ENCODE assay signal across 8 mouse cellular contexts in genomic region chr16:5931680-5932079, GRCm38 (mm10). TPM values are rescaled to one million over a fixed set of nuclear protein-coding genes. Genes with fewer than 3 reads are reported as not detected.
DNase-seq lines count a peak whose midpoint lies in the region; ATAC-seq lines count a peak whose summit lies in the region.

No protein-coding gene starts in this region.

- DNase-seq in 3T3-L1 (ENCODE audit: low read depth, low spot score), result peak; percentile 41
- peak; percentile 73 to 93 for DNase-seq in adrenal gland, adult (ENCODE audit: inconsistent age in 2 of 2, low spot score in 1 of 2)
- DNase-seq in cerebellum, postnatal 4 days (ENCODE audit: low spot score in 2 of 2), result peak; percentile 75 to 87
- DNase-seq in gastrocnemius, postnatal 10 days, result peak; percentile 72
- peak; percentile 83 for DNase-seq in limb, embryonic 11.5 days (ENCODE audit: low spot score)
- peak; percentile 24 for DNase-seq in ovary, adult 18-20 months (ENCODE audit: low spot score)
- DNase-seq in thymus, postnatal 25 days, result peak; percentile 28

- no peak overlapping the region for H3K4me3 ChIP-seq in kidney, embryonic 15.5 days (replicated peaks)
- no peak overlapping the region for H3K4me3 ChIP-seq in limb, embryonic 11.5 days (ENCODE audit: low read depth, low read length)

- no peak overlapping the region for H3K27ac ChIP-seq in kidney, embryonic 15.5 days
- H3K27ac ChIP-seq in limb, embryonic 11.5 days (replicated peaks; ENCODE audit: low read depth, low read length), result no peak overlapping the region

- no peaks in the 10 kb centered on the region for H3K27me3 ChIP-seq in kidney, embryonic 15.5 days
- no peaks in the 10 kb centered on the region for H3K27me3 ChIP-seq in limb, embryonic 11.5 days (ENCODE audit: control insufficient read depth, insufficient read depth, low read length)

- no peak overlapping the region for H3K9ac ChIP-seq in kidney, embryonic 15.5 days
- no peak overlapping the region for H3K9ac ChIP-seq in limb, embryonic 11.5 days (ENCODE audit: low read length)

- H3K4me2 ChIP-seq in kidney, embryonic 15.5 days, result no peak overlapping the region
- no peak overlapping the region for H3K4me2 ChIP-seq in limb, embryonic 11.5 days (ENCODE audit: low read depth, severe bottlenecking)

- H3K9me3 ChIP-seq in kidney, embryonic 15.5 days (replicated peaks), result no peaks in the 10 kb centered on the region
- no peaks in the 10 kb centered on the region for H3K9me3 ChIP-seq in limb, embryonic 11.5 days (ENCODE audit: control insufficient read depth, low read length)

- H3K4me1 ChIP-seq in kidney, embryonic 15.5 days, result 0 out of 2 replicates have a peak, but pooled peaks cover 6% of the 10 kb centered on the region
- H3K4me1 ChIP-seq in limb, embryonic 11.5 days (ENCODE audit: control insufficient read depth, insufficient read depth, low read length), result no peaks in the 10 kb centered on the region

- 0 out of 2 replicates have a peak, but pooled peaks have one; percentile 36 for ATAC-seq in kidney, embryonic 15.5 days (replicated peaks; ENCODE audit: low FRiP score)
- 0 out of 2 replicates have a peak, but pooled peaks have one; percentile 26 for ATAC-seq in limb, embryonic 11.5 days (ENCODE audit: insufficient number of reproducible peaks, low FRiP score, low TSS enrichment, low read depth)

- no peaks in the 10 kb centered on the region for H3K36me3 ChIP-seq in kidney, embryonic 15.5 days
- H3K36me3 ChIP-seq in limb, embryonic 11.5 days (ENCODE audit: control insufficient read depth, insufficient read depth, low read length), result no peaks in the 10 kb centered on the region

- WGBS in kidney, embryonic 15.5 days, result 29% methylated on average over 7 of the region's 7 CpGs
- WGBS in limb, embryonic 11.5 days, result 27% methylated on average over 7 of the region's 7 CpGs

RNA-seq across cellular contexts. Expression of gene Rbfox1, which starts 46.5 kb away (rescaled TPM):
- 100 to 1,000 TPM; 105 to 113 TPM for total RNA-seq in gastrocnemius, postnatal 10 days (2021)
- 6.7 and 8.0 TPM in 2 replicates for polyA plus RNA-seq in kidney, embryonic 15.5 days (2015; fragmentation: Nextera tagmentation; extraction: Ambion mirVana)
- 0.81 and 1.1 TPM in 2 replicates for polyA plus RNA-seq in limb, embryonic 11.5 days (2014; fragmentation: Nextera tagmentation; extraction: Ambion mirVana)

Comparison
In these comparisons a context has a peak if more than half of its experiments do, and no peak if none do; other contexts are left out.
1. DNase-seq: peak in every context shown above with its lines; median percentile 83 in adrenal gland, adult; 83 in limb, embryonic 11.5 days; 81 in cerebellum, postnatal 4 days; 72 in gastrocnemius, postnatal 10 days; 41 in 3T3-L1; 28 in thymus, postnatal 25 days; 24 in ovary, adult 18-20 months.